Mouse (Mus musculus) CH12.LX (cell line): ENCODE data around the gene Cntnap1.

Source experiments
- CTCF ChIP-seq, 2 experiments: IDR thresholded peaks in 1 of 2; conservative IDR thresholded peaks in 1 of 2; 2 replicates each; pipeline ENCODE4 v1.5.1; 2011 to 2012; ENCODE audit warnings: low read depth in 2 of 2, low read length in 2 of 2, improper control_type of control experiment in 1 of 2, inconsistent platforms in 1 of 2, mild to moderate bottlenecking in 1 of 2, moderate library complexity in 1 of 2
- ELF1 ChIP-seq: IDR thresholded peaks from 2 replicates; pipeline ENCODE4 v1.6.1; 2014; ENCODE audit warnings: low read depth, mild to moderate bottlenecking, inconsistent platforms, low read length, improper control_type of control experiment
- EP300 ChIP-seq: IDR thresholded peaks from 2 replicates; pipeline ENCODE4 v1.6.1; 2011; ENCODE audit warnings: low read length, improper control_type of control experiment
- MAFK ChIP-seq: IDR thresholded peaks from 2 replicates; pipeline ENCODE4 v1.6.1; 2011; ENCODE audit warnings: low read length, improper control_type of control experiment; ENCODE audit not compliant: insufficient replicate concordance
- PAX5 ChIP-seq: IDR thresholded peaks from 2 replicates; pipeline ENCODE4 v1.6.1; 2012; ENCODE audit warnings: low read length, inconsistent platforms, mixed read lengths
- POLR2A ChIP-seq: IDR thresholded peaks from 2 replicates; pipeline ENCODE4 v1.6.1; 2011; ENCODE audit warnings: low read depth, mild to moderate bottlenecking, improper control_type of control experiment, low read length

GRCm38 (mm10) chr11:101179306-101179705, 9.0 kb downstream of the Cntnap1 start:
- TF ChIP-seq EP300, result no peak
- no peak for TF ChIP-seq POLR2A
- no peak for TF ChIP-seq CTCF (conservative IDR thresholded peaks at IDR 0.05 in 1 of 2, IDR thresholded peaks at IDR 0.05 in 1 of 2; ENCODE audit: low read depth in 2 of 2, low read length in 2 of 2)
- TF ChIP-seq PAX5, result no peak
- no peak for TF ChIP-seq ELF1
- TF ChIP-seq MAFK, result no peak
